Mouse (Mus musculus) B cell, adult 62 days (primary cell): ENCODE results near the gene Clec2l. TPM values are rescaled to one million over a fixed set of nuclear protein-coding genes. Genes with fewer than 3 reads are reported as not detected.

Experiments used
- total RNA-seq: library from RNA; stranded (reverse); gene quantifications from 4 replicates; pipeline ENCODE4 v1.2.4, GENCODE M21; 2023

Clec2l gene
- not detected in 4 replicates for total RNA-seq

GRCm38 (mm10) chr6:38662714-38663615 lies at the start of gene Clec2l:
Gene Clec2l (plus strand): TSS chr6:38663069.

GRCm38 (mm10) chr6:38636852-38637618 lies 25.8 kb upstream of the Clec2l start, which contains the start of gene Klrg2:
Gene Klrg2 (minus strand): TSS chr6:38637242.

Other genes starting within 250 kb of the Clec2l start
- 60.5 to 63.3 TPM (median 61.6 TPM) in 4 replicates for gene Ubn2, start 229.1 kb upstream of the Clec2l start, total RNA-seq
- 26.0 to 33.7 TPM (median 31.3 TPM) in 4 replicates for gene Fmc1, start 129.6 kb upstream of the Clec2l start, total RNA-seq
- 450 to 493 TPM (median 477 TPM) in 4 replicates for gene Luc7l2, start 111.7 kb upstream of the Clec2l start, total RNA-seq
- not detected in 4 replicates for gene Klrg2, start 25.8 kb upstream of the Clec2l start, total RNA-seq
- gene Tbxas1, start 212.3 kb downstream of the Clec2l start, total RNA-seq: 0.45 to 1.4 TPM (median 0.62 TPM) in 4 replicates
- gene Hipk2, start 213.1 kb downstream of the Clec2l start, total RNA-seq: 23.9 to 25.2 TPM (median 24.4 TPM) in 4 replicates